Mouse (Mus musculus) forebrain, embryonic 13.5 days (tissue): Measurements from ENCODE around the gene Nfe2l3. TPM values are rescaled to one million over a fixed set of nuclear protein-coding genes. Genes with fewer than 3 reads are reported as not detected.
A peak's percentile ranks its signal among the peaks of the same experiment; 100 is the strongest.
"Not testable (repeated sequence)": the region's sequence is repeated elsewhere in the genome, so short reads cannot be mapped to it uniquely, and the experiment has no call there.

Experiments used
- ATAC-seq: fragments of 200-750 bp; cut with Nextera tagmentation; 2 replicates; pipeline ENCODE4 v1.8.0; 2017
- H3K27ac ChIP-seq: fragments of 300-500 bp; sonication (generic); 2 replicates; pipeline ENCODE4 v1.5.1; 2015; ENCODE audit warnings: inconsistent platforms, mild to moderate bottlenecking, moderate library complexity
- H3K27me3 ChIP-seq: fragments of 300-500 bp; sonication (generic); 2 replicates; pipeline ENCODE4 v1.6.1; 2015; ENCODE audit warnings: mild to moderate bottlenecking, inconsistent platforms
- H3K36me3 ChIP-seq: fragments of 300-500 bp; sonication (generic); 2 replicates; pipeline ENCODE4 v1.6.1; 2015; ENCODE audit warnings: mild to moderate bottlenecking, inconsistent platforms; ENCODE audit not compliant: poor library complexity, severe bottlenecking
- H3K4me1 ChIP-seq: fragments of 300-500 bp; sonication (generic); 2 replicates; pipeline ENCODE4 v1.6.1; 2015; ENCODE audit warnings: inconsistent platforms
- H3K4me2 ChIP-seq: fragments of 300-500 bp; sonication (generic); 2 replicates; pipeline ENCODE4 v1.6.1; 2015; ENCODE audit warnings: inconsistent platforms, mild to moderate bottlenecking, moderate library complexity
- H3K4me3 ChIP-seq: fragments of 300-500 bp; sonication (generic); 2 replicates; pipeline ENCODE4 v1.5.1; 2015; ENCODE audit warnings: mild to moderate bottlenecking, inconsistent platforms
- H3K9ac ChIP-seq: fragments of 300-500 bp; sonication (generic); 2 replicates; pipeline ENCODE4 v1.6.1; 2015; ENCODE audit warnings: mild to moderate bottlenecking, inconsistent platforms
- H3K9me3 ChIP-seq: fragments of 300-500 bp; sonication (generic); replicated peaks from 2 replicates; pipeline ENCODE4 v1.6.1; 2016; ENCODE audit warnings: inconsistent platforms
- WGBS: fragments of 180-500 bp; shearing (Covaris S2); methylation state at CpG from one replicate; pipeline ENCODE4 v1.1.7; 2015; 5-methylcytosine and 5-hydroxymethylcytosine counted together
- polyA plus RNA-seq: library from polyadenylated mRNA; unstranded; fragments of >200 nt; fragmentation: Nextera tagmentation; extraction: Ambion mirVana; gene quantifications from 2 replicates; pipeline ENCODE4 v1.2.1, GENCODE M21; 2015

Nfe2l3 gene
- polyA plus RNA-seq, 1 experiment from 2014 or later = 3.8 TPM

- Histone ChIP-seq H3K27me3 (no peaks in the 10 kb centered on the region), H3K9ac (peak overlapping the region; percentile 100), H3K4me1 (peaks cover 32% of the 10 kb centered on the region), H3K4me3 (peak overlapping the region; percentile 97), H3K9me3 (no peaks in the 10 kb centered on the region), H3K36me3 (peaks cover 47% of the 10 kb centered on the region), H3K4me2 (peak overlapping the region; percentile 87), H3K27ac (peak overlapping the region; percentile 44; the same call in 1 of the 2 replicates)
- ATAC-seq = no peak
- WGBS = 16% methylated on average over 3 of the region's 3 CpGs
These were observed 39.3 kb downstream of the Nfe2l3 start for GRCm38 (mm10) chr6:51471782-51472181.

GRCm38 (mm10) chr6:51472213-51472612 lies 39.7 kb downstream of the Nfe2l3 start:
- Histone ChIP-seq H3K4me1 (peaks cover 27% of the 10 kb centered on the region), H3K36me3 (peaks cover 48% of the 10 kb centered on the region), H3K27ac (peak overlapping the region; percentile 44; the same call in 1 of the 2 replicates), H3K4me2 (peak overlapping the region; percentile 87), H3K27me3 (no peaks in the 10 kb centered on the region), H3K9ac (peak overlapping the region; percentile 100), H3K4me3 (peak overlapping the region; percentile 97), H3K9me3 (no peaks in the 10 kb centered on the region)
- WGBS = 38% methylated on average over 4 of the region's 4 CpGs
- no peak for ATAC-seq

GRCm38 (mm10) chr6:51479136-51479731 lies 46.8 kb downstream of the Nfe2l3 start:
- no peak for ATAC-seq
- WGBS = 89% methylated on average over 4 of the region's 4 CpGs
- Histone ChIP-seq H3K9ac (no peak overlapping the region), H3K4me1 (0 out of 2 replicates have a peak, but pooled peaks cover 1% of the 10 kb centered on the region), H3K4me2 (no peak overlapping the region), H3K27me3 (no peaks in the 10 kb centered on the region), H3K4me3 (no peak overlapping the region), H3K36me3 (peaks cover 81% of the 10 kb centered on the region), H3K9me3 (no peaks in the 10 kb centered on the region), H3K27ac (no peak overlapping the region)

- no peak overlapping the region for H3K27ac ChIP-seq
- H3K4me1 ChIP-seq = no peaks in the 10 kb centered on the region
- no peak overlapping the region for H3K9ac ChIP-seq
- H3K9me3 ChIP-seq = no peaks in the 10 kb centered on the region
- ATAC-seq = no peak
- H3K4me3 ChIP-seq = no peak overlapping the region
- H3K4me2 ChIP-seq = no peak overlapping the region
- peaks cover 66% of the 10 kb centered on the region for H3K36me3 ChIP-seq
- 96% methylated on average over 8 of the region's 8 CpGs for WGBS
- no peaks in the 10 kb centered on the region for H3K27me3 ChIP-seq
These were observed 49.1 kb downstream of the Nfe2l3 start for GRCm38 (mm10) chr6:51481548-51481947.

- Histone ChIP-seq H3K9ac (no peak overlapping the region), H3K36me3 (peaks cover 48% of the 10 kb centered on the region), H3K4me1 (no peaks in the 10 kb centered on the region), H3K27ac (peak overlapping the region; percentile 1; the same call in 1 of the 2 replicates), H3K4me2 (no peak overlapping the region), H3K4me3 (no peak overlapping the region), H3K27me3 (no peaks in the 10 kb centered on the region), H3K9me3 (peaks cover 4% of the 10 kb centered on the region; the same call in 1 of the 2 replicates)
- ATAC-seq = no peak
- WGBS = 98% methylated on average over 3 of the region's 3 CpGs
These were observed 51.4 kb downstream of the Nfe2l3 start for GRCm38 (mm10) chr6:51483861-51484260.

- H3K36me3 ChIP-seq = peaks cover 41% of the 10 kb centered on the region
- not testable (repeated sequence) for H3K4me2 ChIP-seq, H3K27ac ChIP-seq, H3K4me3 ChIP-seq, H3K9me3 ChIP-seq, H3K4me1 ChIP-seq, ATAC-seq, H3K27me3 ChIP-seq, H3K9ac ChIP-seq
- WGBS = 90% methylated on average over 8 of the region's 8 CpGs
These were observed 52.1 kb downstream of the Nfe2l3 start for GRCm38 (mm10) chr6:51484556-51484955.

- Histone ChIP-seq H3K4me3 (no peak overlapping the region), H3K4me2 (no peak overlapping the region), H3K4me1 (no peaks in the 10 kb centered on the region), H3K27me3 (no peaks in the 10 kb centered on the region), H3K36me3 (peaks cover 30% of the 10 kb centered on the region), H3K9me3 (peaks cover 4% of the 10 kb centered on the region; the same call in 1 of the 2 replicates), H3K27ac (no peak overlapping the region), H3K9ac (no peak overlapping the region)
- 79% methylated on average over 2 of the region's 2 CpGs for WGBS
- ATAC-seq = no peak
These were observed 53.2 kb downstream of the Nfe2l3 start for GRCm38 (mm10) chr6:51485646-51486045.

- Histone ChIP-seq H3K36me3 (peaks cover 24% of the 10 kb centered on the region), H3K9ac (no peak overlapping the region), H3K4me3 (no peak overlapping the region), H3K4me1 (no peaks in the 10 kb centered on the region), H3K9me3 (peaks cover 4% of the 10 kb centered on the region; the same call in 1 of the 2 replicates), H3K4me2 (no peak overlapping the region), H3K27me3 (no peaks in the 10 kb centered on the region), H3K27ac (no peak overlapping the region)
- no peak for ATAC-seq
- WGBS = 80% methylated on average over 7 of the region's 7 CpGs
These were observed 53.7 kb downstream of the Nfe2l3 start for GRCm38 (mm10) chr6:51486076-51486710.

- WGBS = 96% methylated on average over 5 of the region's 5 CpGs
- Histone ChIP-seq H3K36me3 (peaks cover 19% of the 10 kb centered on the region), H3K4me2 (no peak overlapping the region), H3K4me3 (no peak overlapping the region), H3K9me3 (peaks cover 4% of the 10 kb centered on the region; the same call in 1 of the 2 replicates), H3K27me3 (no peaks in the 10 kb centered on the region), H3K4me1 (no peaks in the 10 kb centered on the region), H3K27ac (no peak overlapping the region), H3K9ac (no peak overlapping the region)
- no peak for ATAC-seq
These were observed 54.3 kb downstream of the Nfe2l3 start for GRCm38 (mm10) chr6:51486731-51487130.

GRCm38 (mm10) chr6:51489787-51490186 lies 57.3 kb downstream of the Nfe2l3 start:
- H3K4me1 ChIP-seq = no peaks in the 10 kb centered on the region
- no peak overlapping the region for H3K9ac ChIP-seq
- no peak overlapping the region for H3K4me3 ChIP-seq
- H3K4me2 ChIP-seq = no peak overlapping the region
- 60% methylated on average over 2 of the region's 2 CpGs for WGBS
- H3K27me3 ChIP-seq = no peaks in the 10 kb centered on the region
- H3K9me3 ChIP-seq = peaks cover 4% of the 10 kb centered on the region; the same call in 1 of the 2 replicates
- ATAC-seq = no peak
- H3K27ac ChIP-seq = no peak overlapping the region
- H3K36me3 ChIP-seq = peaks cover under 1% of the 10 kb centered on the region; the same call in 1 of the 2 replicates

- Histone ChIP-seq H3K4me3 (no peak overlapping the region), H3K27me3 (no peaks in the 10 kb centered on the region), H3K9me3 (no peaks in the 10 kb centered on the region), H3K4me2 (no peak overlapping the region), H3K27ac (no peak overlapping the region), H3K9ac (no peak overlapping the region), H3K36me3 (no peaks in the 10 kb centered on the region), H3K4me1 (no peaks in the 10 kb centered on the region)
- 85% methylated on average over 8 of the region's 8 CpGs for WGBS
- no peak for ATAC-seq
These were observed 65.0 kb downstream of the Nfe2l3 start for GRCm38 (mm10) chr6:51497321-51498111.

- H3K9me3 ChIP-seq = no peaks in the 10 kb centered on the region
- no peak overlapping the region for H3K4me2 ChIP-seq
- H3K27me3 ChIP-seq = no peaks in the 10 kb centered on the region
- WGBS = 50% methylated on average over 1 of the region's 1 CpGs
- H3K36me3 ChIP-seq = no peaks in the 10 kb centered on the region
- H3K9ac ChIP-seq = no peak overlapping the region
- no peak overlapping the region for H3K27ac ChIP-seq
- H3K4me3 ChIP-seq = no peak overlapping the region
- ATAC-seq = no peak
- H3K4me1 ChIP-seq = no peaks in the 10 kb centered on the region
These were observed 73.2 kb downstream of the Nfe2l3 start for GRCm38 (mm10) chr6:51505671-51506070.
